Mouse (Mus musculus) retina, postnatal 1 day (tissue): ENCODE measurements around the gene Mrpl16.

Experiments used
- DNase-seq: peaks from one replicate; pipeline ENCODE4 v3.0.0-alpha.2; 2012

Gene Mrpl16

GRCm38 (mm10) chr19:11770205-11770892 lies at the start of gene Mrpl16:
Gene Mrpl16, plus strand, starts transcription at chr19:11770391.
- peak; percentile 96 for DNase-seq

GRCm38 (mm10) chr19:11723870-11724269 lies 46.3 kb upstream of the Mrpl16 start:
- no peak for DNase-seq

GRCm38 (mm10) chr19:11724275-11724674 lies 45.9 kb upstream of the Mrpl16 start:
- DNase-seq = no peak

- no peak for DNase-seq
These were observed 44.3 kb upstream of the Mrpl16 start for GRCm38 (mm10) chr19:11725915-11726314.

GRCm38 (mm10) chr19:11727304-11727703 lies 42.9 kb upstream of the Mrpl16 start:
- no peak for DNase-seq

- no peak for DNase-seq
These were observed 39.9 kb upstream of the Mrpl16 start for GRCm38 (mm10) chr19:11730278-11730677.

DNA sequence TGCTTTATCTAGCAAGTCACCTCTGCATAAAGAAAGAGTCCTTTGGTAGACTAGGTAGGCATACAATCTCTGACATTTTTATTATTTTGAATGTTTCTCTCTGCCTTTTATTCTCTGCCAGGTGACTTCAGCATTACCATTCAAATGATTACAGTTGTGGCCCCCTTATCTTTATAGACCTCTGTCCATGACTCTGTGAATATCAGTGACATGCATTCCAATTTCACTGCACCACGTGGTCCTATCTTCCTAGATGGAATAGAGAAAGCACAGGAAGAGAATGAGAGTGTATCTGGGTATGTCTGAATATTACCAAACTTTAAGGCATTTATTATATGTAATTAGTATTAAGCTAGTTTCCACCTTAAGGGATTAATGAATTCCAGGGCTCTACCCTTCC lies 33.7 kb upstream of the Mrpl16 start:
- no peak for DNase-seq

DNA sequence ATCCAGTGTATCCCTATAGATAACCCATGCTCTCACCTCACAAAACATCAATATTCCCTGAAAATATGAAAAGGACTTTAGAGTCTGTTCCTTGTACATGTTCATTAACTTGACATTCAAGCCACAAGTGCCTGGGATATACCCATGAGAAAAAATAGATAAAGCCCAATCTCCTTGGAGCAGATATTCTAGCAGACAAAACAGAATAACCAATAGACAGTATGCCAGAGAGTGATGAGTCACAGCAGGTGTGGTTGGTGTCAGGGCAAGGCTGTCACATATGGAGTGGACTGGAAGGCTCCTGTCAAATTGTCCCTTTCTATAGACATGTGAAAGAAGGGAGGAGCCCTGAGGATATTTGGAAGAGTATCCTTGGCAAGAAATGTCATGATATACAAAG lies 24.5 kb upstream of the Mrpl16 start:
- no peak for DNase-seq

DNA sequence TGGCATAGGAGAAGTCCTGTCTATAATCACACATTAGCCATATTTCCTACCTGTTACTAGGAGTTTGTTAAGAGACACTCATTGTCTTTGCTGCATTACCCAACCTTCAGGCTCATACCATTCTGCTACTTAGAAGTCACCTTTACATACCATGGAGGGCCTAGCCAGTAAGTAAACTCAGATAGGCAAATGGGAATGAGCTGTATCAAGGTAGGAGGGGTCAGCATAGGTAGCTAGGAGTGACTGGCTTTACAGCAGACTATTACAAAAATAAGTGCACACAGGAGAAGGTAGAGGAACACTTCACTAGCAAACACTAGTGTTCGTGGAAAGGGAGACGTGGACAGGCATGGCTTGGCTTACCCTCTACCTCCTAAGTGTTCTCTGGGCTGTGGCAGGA lies 22.9 kb upstream of the Mrpl16 start, which contains the start of gene Gif:
Gene Gif (plus strand): TSS at position 257 of the 400 bp plus-strand sequence.
- DNase-seq = no peak

DNA sequence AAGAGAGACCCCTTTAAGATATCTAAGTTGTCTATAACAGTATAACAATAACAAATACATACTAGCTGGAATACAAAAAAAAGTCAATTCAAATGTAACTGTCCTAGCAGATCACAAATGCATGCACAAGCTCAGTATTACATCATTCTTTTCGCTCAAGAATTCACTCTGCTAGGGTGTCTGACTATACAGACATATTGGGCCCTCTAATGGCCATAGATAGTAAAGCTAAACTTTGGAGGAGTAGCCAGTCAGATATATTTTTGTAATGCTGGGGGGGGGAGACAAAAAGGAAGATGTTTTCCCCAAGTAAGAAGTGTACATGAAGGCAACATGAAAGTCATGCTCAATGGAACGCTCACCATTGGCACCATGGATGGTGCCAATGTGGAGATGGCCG lies 5.1 kb upstream of the Mrpl16 start:
- DNase-seq = no peak

DNA sequence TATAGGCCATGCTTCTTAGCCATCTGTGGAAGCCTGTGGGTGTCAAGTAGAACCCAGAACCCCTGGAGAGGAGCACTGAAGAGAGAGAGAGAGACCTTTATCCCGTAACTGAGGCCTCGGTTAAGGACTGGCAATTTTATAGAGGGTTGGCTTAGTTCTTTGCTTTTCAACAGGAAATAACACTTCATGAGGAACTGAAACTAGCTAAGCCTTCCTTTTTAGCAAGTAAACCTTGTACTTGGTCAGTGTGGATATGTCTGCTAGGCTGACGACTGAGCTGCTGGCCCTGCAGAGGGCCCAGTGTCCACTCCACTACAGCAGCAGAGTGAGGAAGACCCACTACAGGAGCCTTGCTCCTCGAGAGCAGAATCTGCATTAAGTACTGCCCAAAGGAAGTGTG lies 3.8 kb upstream of the Mrpl16 start:
- no peak for DNase-seq

GRCm38 (mm10) chr19:11768163-11768562 lies 2.0 kb upstream of the Mrpl16 start:
- DNase-seq = peak; percentile 61

GRCm38 (mm10) chr19:11769257-11769920 lies 802 bp upstream of the Mrpl16 start:
- DNase-seq = no peak

GRCm38 (mm10) chr19:11777191-11777865 lies 7.1 kb downstream of the Mrpl16 start:
- peak; percentile 70 for DNase-seq

GRCm38 (mm10) chr19:11785409-11786154 lies 15.4 kb downstream of the Mrpl16 start:
- no peak for DNase-seq

DNA sequence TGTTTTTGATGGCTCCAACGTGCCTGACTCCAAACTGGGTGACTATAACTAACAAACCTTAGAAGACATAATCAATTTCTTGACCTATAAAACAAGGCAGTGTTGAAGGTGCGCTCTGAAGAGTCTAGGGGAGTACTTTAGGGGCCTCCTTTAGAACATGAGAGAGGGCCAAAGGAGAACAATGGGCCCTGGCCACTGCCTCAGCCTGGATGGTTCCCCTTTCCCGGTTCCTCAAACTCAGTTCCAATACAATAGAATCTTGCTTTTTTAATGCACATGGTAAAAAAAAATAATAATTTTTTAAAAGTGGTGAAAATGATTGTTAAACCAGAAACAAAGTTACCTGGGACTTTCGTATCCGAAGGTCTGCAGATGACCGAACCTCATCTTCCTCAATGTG lies 17.6 kb downstream of the Mrpl16 start:
- DNase-seq = no peak

DNA sequence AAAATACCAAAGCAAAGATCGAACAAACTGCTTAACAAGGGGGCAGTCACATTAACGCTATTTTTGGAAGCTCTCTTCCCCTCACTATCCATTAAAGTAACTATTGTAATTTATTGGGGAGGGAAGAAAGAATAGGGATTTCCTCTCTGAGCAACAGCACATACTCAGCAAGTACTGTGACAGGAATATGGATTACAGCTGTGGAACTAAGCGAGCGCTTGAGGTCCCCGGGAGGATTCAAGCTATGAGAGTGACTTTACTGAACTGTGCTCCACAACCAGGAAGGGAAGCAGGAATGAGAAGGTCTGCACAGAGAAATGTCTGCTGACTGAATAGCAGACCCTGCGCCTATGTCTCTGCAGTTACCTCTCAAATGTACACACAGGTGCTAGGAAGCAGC lies 18.7 kb downstream of the Mrpl16 start:
- no peak for DNase-seq

- DNase-seq = no peak
These were observed 21.6 kb downstream of the Mrpl16 start for GRCm38 (mm10) chr19:11791825-11792224.

DNA sequence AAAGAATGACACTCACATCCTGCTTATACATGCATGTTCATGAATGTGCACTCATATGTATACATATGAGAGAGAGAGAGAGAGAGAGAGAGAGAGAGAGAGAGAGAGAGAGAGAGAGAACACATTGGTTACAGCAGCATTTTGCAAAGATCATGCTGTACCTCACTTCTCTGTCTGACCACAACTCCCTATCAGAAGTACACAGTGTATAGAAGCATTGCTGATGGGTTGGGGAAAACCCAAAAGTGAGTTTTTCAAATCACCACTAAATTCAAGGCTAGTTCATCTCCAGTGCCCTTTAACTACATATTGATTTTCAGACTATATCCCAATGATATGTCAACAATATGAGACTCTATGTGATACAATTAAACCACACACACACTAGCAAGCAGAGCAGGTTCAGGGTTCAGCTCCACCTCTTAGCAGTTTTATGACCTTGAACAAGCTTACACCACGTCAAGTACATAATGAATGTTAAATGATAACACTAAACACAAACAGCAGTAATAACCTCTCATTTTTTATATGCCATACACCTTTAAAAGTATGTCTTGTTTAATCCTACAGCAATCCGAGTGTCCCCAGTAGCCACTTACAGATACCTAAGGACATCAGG lies 23.7 kb downstream of the Mrpl16 start:
- DNase-seq = no peak

DNA sequence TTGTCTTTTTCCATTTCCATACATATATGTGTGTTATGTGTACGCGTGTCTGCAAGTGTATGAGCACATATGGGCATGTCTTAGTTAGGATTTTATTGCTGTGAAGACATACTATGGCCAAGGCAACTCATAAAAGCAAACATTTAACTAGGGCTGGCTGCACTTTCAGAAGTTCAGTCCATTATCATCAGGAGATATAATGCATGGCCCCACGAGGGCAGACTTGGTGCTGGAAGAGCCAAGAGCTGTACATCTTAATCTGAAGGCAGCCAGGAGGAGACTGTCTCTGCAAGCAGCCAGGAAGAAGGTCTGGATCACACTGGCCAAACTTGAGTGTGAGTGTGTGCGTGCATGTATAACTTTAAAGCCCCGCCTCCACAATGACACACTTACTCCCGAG lies 24.3 kb downstream of the Mrpl16 start:
- no peak for DNase-seq

DNA sequence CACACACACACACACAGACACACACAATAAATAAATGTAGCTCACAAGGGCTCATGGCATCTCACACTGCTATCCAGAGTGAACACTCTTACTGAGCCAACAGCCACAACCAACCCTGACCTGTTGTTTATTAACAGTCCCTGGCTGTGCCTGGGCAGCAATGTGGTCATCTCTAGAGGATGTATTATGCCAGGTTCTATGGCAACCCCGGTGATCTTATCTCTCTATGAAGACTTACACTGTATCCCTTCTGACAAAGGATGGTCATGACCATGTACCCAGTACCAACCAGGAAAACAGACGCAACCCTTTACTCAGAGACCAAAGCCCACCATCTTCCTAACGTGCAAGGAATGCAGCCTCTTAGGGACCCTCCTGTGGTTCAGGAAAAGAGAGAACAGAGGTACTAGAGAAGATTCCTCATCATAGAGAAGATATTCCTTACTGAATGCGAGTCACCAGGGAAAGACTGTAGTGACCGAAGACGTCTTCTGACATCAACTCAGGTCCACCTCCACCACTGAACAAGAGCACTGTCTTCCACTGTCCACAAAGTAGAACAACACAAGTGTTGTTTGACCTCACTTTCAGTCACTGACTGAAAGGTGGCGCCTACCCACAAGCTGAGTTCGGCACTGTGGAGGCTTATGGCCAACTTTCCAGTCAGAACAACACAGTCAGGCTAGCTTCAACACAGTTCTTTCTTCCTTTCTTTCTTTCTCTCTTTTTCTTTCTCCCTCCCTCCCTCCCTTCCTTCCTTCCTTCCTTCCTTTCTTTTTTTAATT lies 30.5 kb downstream of the Mrpl16 start:
- DNase-seq = peak; percentile 50

GRCm38 (mm10) chr19:11804423-11804822 lies 34.2 kb downstream of the Mrpl16 start:
- no peak for DNase-seq
